ENCODE assay signal across 8 mouse cellular contexts in genomic region chr5:111893905-111894311, GRCm38 (mm10).
A peak's percentile ranks its signal among the peaks of the same experiment; 100 is the strongest.
DNase-seq lines count a peak whose midpoint lies in the region; ATAC-seq and TF ChIP-seq lines count a peak whose summit lies in the region.

No protein-coding gene starts in this region.

- TF ChIP-seq CTCF in kidney, adult 2 months (conservative IDR thresholded peaks at IDR 0.05; ENCODE audit: insufficient read depth, insufficient read length, low read depth, low read length), result no peak

- ATAC-seq in embryonic facial prominence, embryonic 15.5 days (ENCODE audit: insufficient number of reproducible peaks, low FRiP score, low TSS enrichment, low read depth), result peak; percentile 85
- peak; percentile 89 for ATAC-seq in neural tube, embryonic 11.5 days (ENCODE audit: insufficient read depth, low FRiP score, low TSS enrichment)

- peak overlapping the region; percentile 18 for H3K4me3 ChIP-seq in embryonic facial prominence, embryonic 15.5 days (replicated peaks)
- H3K4me3 ChIP-seq in heart, embryonic 10.5 days, result peak overlapping the region; percentile 47
- H3K4me3 ChIP-seq in kidney, adult 2 months (ENCODE audit: insufficient read depth, low read depth, low read length), result no peak overlapping the region
- peak overlapping the region; percentile 41 for H3K4me3 ChIP-seq in limb, embryonic 10.5 days
- no peak overlapping the region for H3K4me3 ChIP-seq in neural tube, embryonic 11.5 days (ENCODE audit: low read depth, low read length)

- H3K4me1 ChIP-seq in embryonic facial prominence, embryonic 15.5 days, result peaks cover 62% of the 10 kb centered on the region
- H3K4me1 ChIP-seq in heart, embryonic 10.5 days, result peaks cover 36% of the 10 kb centered on the region
- no peaks in the 10 kb centered on the region for H3K4me1 ChIP-seq in kidney, adult 2 months (ENCODE audit: control insufficient read depth, insufficient read depth, low read length)
- H3K4me1 ChIP-seq in limb, embryonic 10.5 days, result peaks cover 46% of the 10 kb centered on the region
- H3K4me1 ChIP-seq in neural tube, embryonic 11.5 days (ENCODE audit: control insufficient read depth, insufficient read depth, low read length), result peaks cover 30% of the 10 kb centered on the region

- no peaks in the 10 kb centered on the region for H3K27me3 ChIP-seq in embryonic facial prominence, embryonic 15.5 days
- H3K27me3 ChIP-seq in heart, embryonic 10.5 days (ENCODE audit: insufficient read depth, poor library complexity, severe bottlenecking), result peaks cover 19% of the 10 kb centered on the region
- no peaks in the 10 kb centered on the region for H3K27me3 ChIP-seq in kidney, adult 2 months (replicated peaks; ENCODE audit: control insufficient read depth, insufficient read depth, low read length)
- peaks cover 28% of the 10 kb centered on the region for H3K27me3 ChIP-seq in limb, embryonic 10.5 days (ENCODE audit: low read depth, poor library complexity, severe bottlenecking)
- no peaks in the 10 kb centered on the region for H3K27me3 ChIP-seq in neural tube, embryonic 11.5 days (ENCODE audit: control insufficient read depth, insufficient read depth, low read length)

- DNase-seq in heart, adult 11 months, result peak; percentile 98
- no peak for DNase-seq in heart, adult 8-10 months (ENCODE audit: low spot score)
- peak; percentile 81 for DNase-seq in heart, embryonic 10.5 days (ENCODE audit: low spot score)
- peak; percentile 53 for DNase-seq in kidney, adult 2 months
- peak; percentile 63 for DNase-seq in limb, embryonic 10.5 days (ENCODE audit: low spot score)
- DNase-seq in neural tube, embryonic 11.5 days (ENCODE audit: low spot score), result peak; percentile 90
- DNase-seq in thymus, postnatal 10 days (ENCODE audit: low spot score in 2 of 2), result peak; percentile 57 to 62

- 0% methylated on average over 11 of the region's 11 CpGs for WGBS in embryonic facial prominence, embryonic 15.5 days
- 2% methylated on average over 11 of the region's 11 CpGs for WGBS in heart, embryonic 10.5 days
- under 1% methylated on average over 11 of the region's 11 CpGs for WGBS in kidney, adult 2 months
- 1% methylated on average over 11 of the region's 11 CpGs for WGBS in limb, embryonic 10.5 days
- WGBS in neural tube, embryonic 11.5 days, result 2% methylated on average over 11 of the region's 11 CpGs

- no peak overlapping the region for H3K9ac ChIP-seq in embryonic facial prominence, embryonic 15.5 days
- H3K9ac ChIP-seq in neural tube, embryonic 11.5 days (ENCODE audit: low read length), result no peak overlapping the region

- peak overlapping the region; percentile 95 for H3K27ac ChIP-seq in embryonic facial prominence, embryonic 15.5 days (replicated peaks)
- peak overlapping the region; percentile 63; the same call in 1 of the 2 replicates for H3K27ac ChIP-seq in heart, embryonic 10.5 days
- no peak overlapping the region for H3K27ac ChIP-seq in kidney, adult 2 months (ENCODE audit: insufficient read depth, low read depth, low read length)
- H3K27ac ChIP-seq in limb, embryonic 10.5 days, result peak overlapping the region; percentile 71; the same call in 1 of the 2 replicates
- peak overlapping the region; percentile 66 for H3K27ac ChIP-seq in neural tube, embryonic 11.5 days (ENCODE audit: low read depth, low read length)

- no peak for TF ChIP-seq POLR2A in kidney, adult 2 months (IDR thresholded peaks at IDR 0.05; ENCODE audit: low read depth, low read length)

- H3K36me3 ChIP-seq in embryonic facial prominence, embryonic 15.5 days, result no peaks in the 10 kb centered on the region
- no peaks in the 10 kb centered on the region for H3K36me3 ChIP-seq in heart, embryonic 10.5 days
- no peaks in the 10 kb centered on the region for H3K36me3 ChIP-seq in kidney, adult 2 months (ENCODE audit: control insufficient read depth, insufficient read depth, low read length)
- no peaks in the 10 kb centered on the region for H3K36me3 ChIP-seq in limb, embryonic 10.5 days
- H3K36me3 ChIP-seq in neural tube, embryonic 11.5 days (ENCODE audit: control insufficient read depth, insufficient read depth, low read length), result no peaks in the 10 kb centered on the region

- H3K9me3 ChIP-seq in embryonic facial prominence, embryonic 15.5 days (replicated peaks), result no peaks in the 10 kb centered on the region
- no peaks in the 10 kb centered on the region for H3K9me3 ChIP-seq in heart, embryonic 10.5 days
- H3K9me3 ChIP-seq in limb, embryonic 10.5 days (replicated peaks), result no peaks in the 10 kb centered on the region
- no peaks in the 10 kb centered on the region for H3K9me3 ChIP-seq in neural tube, embryonic 11.5 days (ENCODE audit: control insufficient read depth, low read length)

- peak overlapping the region; percentile 40 for H3K4me2 ChIP-seq in embryonic facial prominence, embryonic 15.5 days (replicated peaks)
- H3K4me2 ChIP-seq in neural tube, embryonic 11.5 days (ENCODE audit: low read depth), result peak overlapping the region; percentile 15

Comparison
In these comparisons a context has a peak if more than half of its experiments do, and no peak if none do; other contexts are left out.
1. H3K4me3 ChIP-seq: peak in embryonic facial prominence, embryonic 15.5 days (single experiment), heart, embryonic 10.5 days (single experiment) and limb, embryonic 10.5 days (single experiment); none in kidney, adult 2 months (single experiment) and neural tube, embryonic 11.5 days (single experiment).